Mouse (Mus musculus): ENCODE measurements around the gene Gas2l2. TPM values are rescaled to one million over a fixed set of nuclear protein-coding genes. Genes with fewer than 3 reads are reported as not detected.

Gas2l2 gene
- polyA plus RNA-seq, 1 experiment from 2014 or later, result 0.05 TPM

DNA sequence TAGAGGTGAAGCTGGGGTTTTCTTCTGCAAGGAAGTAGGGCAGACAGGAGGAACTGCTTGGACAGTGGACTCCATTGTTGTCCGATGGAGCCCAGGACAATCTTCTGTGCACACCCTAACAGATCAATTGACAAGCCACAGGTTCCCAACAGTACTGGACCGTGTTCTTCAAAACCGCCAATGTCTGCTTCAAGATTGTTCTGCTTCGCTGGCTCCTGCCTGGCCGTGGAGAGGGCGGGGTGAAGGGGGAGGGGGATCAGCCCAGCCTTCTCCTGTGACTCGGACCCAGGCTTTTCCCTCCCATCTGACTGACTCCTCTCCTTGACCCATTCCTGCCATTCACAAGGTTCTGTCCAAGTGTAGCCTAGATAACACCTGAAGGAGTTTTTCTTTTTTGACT lies 28.0 kb upstream of the Gas2l2 start:
- Histone ChIP-seq H3K27me3 (peaks cover 9% of the 10 kb centered on the region), H3K4me1 (peaks cover 25% of the 10 kb centered on the region), H3K9me3 (no peaks in the 10 kb centered on the region), H3K27ac (no peak overlapping the region), H3K36me3 (no peaks in the 10 kb centered on the region), H3K9ac (no peak overlapping the region), H3K4me2 (no peak overlapping the region), H3K4me3 (no peak overlapping the region)
- 59% methylated on average over 7 of the region's 7 CpGs for WGBS
- no peak for ATAC-seq (ENCODE audit: insufficient number of reproducible peaks, low FRiP score, low TSS enrichment, low read depth)

DNA sequence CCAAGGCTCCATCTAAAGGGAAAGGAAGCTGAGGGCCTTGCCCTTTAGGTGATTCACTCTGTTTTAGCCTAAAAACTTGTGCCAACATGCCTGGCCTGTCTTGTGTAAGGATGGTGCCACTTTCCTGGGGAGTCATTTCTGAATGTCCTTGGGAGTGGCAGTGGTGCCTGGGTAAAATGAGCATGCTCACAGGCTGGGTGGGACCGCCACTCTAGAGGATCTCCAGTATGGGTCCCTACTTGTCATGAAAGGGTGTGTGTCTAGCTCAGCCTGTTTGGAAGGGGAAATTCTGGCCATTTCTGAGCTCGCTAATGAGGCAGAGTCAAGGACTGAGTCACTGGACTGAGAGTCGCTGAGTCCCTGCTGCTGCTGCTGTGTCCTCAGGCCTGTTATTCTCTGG lies 26.4 kb upstream of the Gas2l2 start:
- Histone ChIP-seq H3K36me3 (no peaks in the 10 kb centered on the region), H3K9me3 (no peaks in the 10 kb centered on the region), H3K4me1 (peaks cover 23% of the 10 kb centered on the region), H3K4me3 (no peak overlapping the region), H3K4me2 (no peak overlapping the region), H3K27me3 (no peaks in the 10 kb centered on the region), H3K27ac (no peak overlapping the region), H3K9ac (no peak overlapping the region)
- 48% methylated on average over 3 of the region's 3 CpGs for WGBS
- ATAC-seq (ENCODE audit: insufficient number of reproducible peaks, low FRiP score, low TSS enrichment, low read depth), result no peak

- Histone ChIP-seq H3K27ac (peak overlapping the region; percentile 50; the same call in 1 of the 2 replicates), H3K36me3 (no peaks in the 10 kb centered on the region), H3K4me3 (no peak overlapping the region), H3K4me2 (no peak overlapping the region), H3K9ac (no peak overlapping the region), H3K27me3 (no peaks in the 10 kb centered on the region), H3K4me1 (peaks cover 23% of the 10 kb centered on the region), H3K9me3 (no peaks in the 10 kb centered on the region)
- WGBS, result 3% methylated on average over 4 of the region's 4 CpGs
- no peak for ATAC-seq (ENCODE audit: insufficient number of reproducible peaks, low FRiP score, low TSS enrichment, low read depth)
Observed at GRCm38 (mm10) chr11:83454548-83454947, 25.3 kb upstream of the Gas2l2 start.

DNA sequence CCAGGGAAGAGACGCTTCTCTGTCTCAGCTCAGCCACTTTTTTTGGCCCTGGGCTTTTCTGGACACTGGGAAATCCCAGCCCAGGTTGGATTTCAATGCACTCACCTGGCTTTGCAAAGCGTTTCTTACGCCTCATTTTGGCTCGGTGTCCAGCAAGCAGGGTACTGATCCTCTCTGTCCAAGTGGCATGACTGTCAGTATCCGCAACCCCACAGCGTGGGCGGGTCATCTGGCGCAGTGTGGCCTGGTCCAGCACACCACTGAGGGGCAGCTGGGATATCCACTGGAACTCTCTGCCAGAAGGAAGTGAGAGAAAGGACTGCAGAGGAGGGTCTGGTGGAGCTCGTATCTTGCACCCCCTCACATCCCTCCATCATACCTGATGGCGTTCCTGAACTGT lies 22.0 kb upstream of the Gas2l2 start:
- H3K4me2 ChIP-seq, result no peak overlapping the region
- no peak overlapping the region for H3K4me3 ChIP-seq
- no peak for ATAC-seq (ENCODE audit: insufficient number of reproducible peaks, low FRiP score, low TSS enrichment, low read depth)
- H3K27me3 ChIP-seq, result peaks cover 13% of the 10 kb centered on the region
- H3K27ac ChIP-seq, result no peak overlapping the region
- WGBS, result 88% methylated on average over 10 of the region's 10 CpGs
- no peaks in the 10 kb centered on the region for H3K36me3 ChIP-seq
- no peak overlapping the region for H3K9ac ChIP-seq
- peaks cover 33% of the 10 kb centered on the region for H3K4me1 ChIP-seq
- no peaks in the 10 kb centered on the region for H3K9me3 ChIP-seq

DNA sequence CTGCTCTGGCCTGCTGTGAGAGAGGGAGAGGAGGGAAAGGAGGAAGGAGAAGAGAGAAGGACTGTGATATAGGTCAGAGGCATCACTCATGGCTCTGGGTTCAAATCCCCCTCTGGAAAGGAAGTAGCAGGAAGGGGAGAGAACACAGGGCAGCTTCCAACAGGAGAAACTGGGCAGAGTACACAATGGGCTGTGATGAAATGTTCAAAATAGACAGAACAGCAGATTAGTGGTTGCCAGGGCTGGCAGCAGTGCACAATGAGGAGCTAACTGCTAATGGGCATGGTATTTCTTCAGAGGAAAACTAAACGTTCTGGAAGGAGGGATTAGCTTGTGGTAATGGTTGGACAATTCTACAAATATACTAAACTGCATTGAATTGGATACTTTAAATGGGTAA lies 21.3 kb upstream of the Gas2l2 start:
- Histone ChIP-seq H3K27ac (no peak overlapping the region), H3K4me2 (no peak overlapping the region), H3K36me3 (no peaks in the 10 kb centered on the region), H3K4me1 (peaks cover 28% of the 10 kb centered on the region), H3K27me3 (peaks cover 20% of the 10 kb centered on the region), H3K4me3 (no peak overlapping the region), H3K9me3 (no peaks in the 10 kb centered on the region), H3K9ac (no peak overlapping the region)
- 47% methylated on average over 1 of the region's 1 CpGs for WGBS
- no peak for ATAC-seq (ENCODE audit: insufficient number of reproducible peaks, low FRiP score, low TSS enrichment, low read depth)

GRCm38 (mm10) chr11:83449298-83449697 lies 20.0 kb upstream of the Gas2l2 start:
- Histone ChIP-seq H3K4me2 (no peak overlapping the region), H3K4me1 (peaks cover 22% of the 10 kb centered on the region), H3K4me3 (no peak overlapping the region), H3K9me3 (no peaks in the 10 kb centered on the region), H3K27ac (no peak overlapping the region), H3K36me3 (no peaks in the 10 kb centered on the region), H3K27me3 (peaks cover 32% of the 10 kb centered on the region), H3K9ac (no peak overlapping the region)
- ATAC-seq (ENCODE audit: insufficient number of reproducible peaks, low FRiP score, low TSS enrichment, low read depth), result no peak
- 26% methylated on average over 4 of the region's 4 CpGs for WGBS

DNA sequence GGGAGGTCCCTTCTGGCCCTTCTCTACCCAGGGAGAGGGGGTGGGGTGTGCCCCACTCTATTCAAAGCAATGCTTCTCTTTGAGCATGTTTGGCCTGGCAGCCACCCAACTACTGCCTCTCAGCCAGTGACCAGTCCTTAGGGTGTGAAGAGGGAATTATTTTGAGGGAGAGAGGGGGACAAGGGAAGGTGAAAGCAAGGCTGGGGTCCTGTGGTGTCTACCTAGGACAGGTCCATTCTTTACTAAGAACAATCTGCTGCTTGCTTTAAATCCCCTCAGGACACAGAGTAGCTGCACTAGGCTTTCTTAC lies 19.6 kb upstream of the Gas2l2 start:
- no peak for ATAC-seq (ENCODE audit: insufficient number of reproducible peaks, low FRiP score, low TSS enrichment, low read depth)
- Histone ChIP-seq H3K9ac (no peak overlapping the region), H3K27ac (0 out of 2 replicates have a peak overlapping the region, but pooled peaks have one; percentile 59), H3K4me3 (no peak overlapping the region), H3K36me3 (no peaks in the 10 kb centered on the region), H3K4me1 (peaks cover 20% of the 10 kb centered on the region), H3K9me3 (no peaks in the 10 kb centered on the region), H3K27me3 (peaks cover 37% of the 10 kb centered on the region), H3K4me2 (no peak overlapping the region)

DNA sequence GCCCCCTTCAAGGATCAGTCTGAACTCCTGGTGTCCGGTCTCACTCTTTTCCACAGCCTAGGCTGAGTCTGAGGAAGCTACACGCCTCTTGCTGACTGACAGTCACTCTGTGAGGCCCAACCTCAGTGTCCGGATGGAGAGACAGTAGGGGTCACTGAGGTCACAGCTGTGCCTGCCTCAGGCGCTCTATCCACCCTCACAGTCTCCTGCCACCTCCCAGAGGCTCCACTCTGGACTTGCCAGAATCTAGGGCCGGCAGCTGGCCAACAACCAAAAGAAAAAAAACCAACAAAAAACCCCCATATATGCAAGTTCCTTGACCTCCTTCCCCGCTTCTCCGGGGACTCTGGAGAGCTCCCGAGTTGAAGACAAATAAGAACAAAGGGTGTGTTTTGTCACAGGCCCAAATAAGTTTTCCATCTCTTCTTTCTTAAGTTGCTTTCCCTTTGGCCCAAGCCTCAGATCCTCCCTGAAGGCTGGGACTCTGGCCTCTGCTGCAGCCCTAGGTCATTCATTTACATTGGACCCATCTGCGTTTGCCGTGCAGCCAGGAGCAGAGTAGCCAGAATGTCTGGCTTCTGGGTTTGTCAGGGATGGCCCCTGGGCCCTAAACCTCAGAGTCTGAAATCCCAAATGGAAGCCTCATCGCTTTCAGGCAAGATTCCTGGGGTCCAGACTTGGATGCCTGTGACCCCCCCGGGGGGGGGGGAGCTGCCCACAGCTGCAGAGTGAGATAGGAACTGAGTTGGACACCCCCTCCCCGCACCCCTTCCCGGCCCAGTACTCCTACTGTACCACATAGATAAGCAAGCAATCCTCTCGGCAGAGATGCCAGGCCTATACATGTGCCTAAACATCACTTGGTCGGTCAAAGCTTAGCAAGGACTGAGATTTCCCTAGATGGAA lies 19.0 kb upstream of the Gas2l2 start:
- peaks cover 22% of the 10 kb centered on the region for H3K4me1 ChIP-seq
- no peaks in the 10 kb centered on the region for H3K36me3 ChIP-seq
- H3K9me3 ChIP-seq, result no peaks in the 10 kb centered on the region
- WGBS, result 47% methylated on average over 16 of the region's 16 CpGs
- no peak overlapping the region for H3K4me3 ChIP-seq
- ATAC-seq (ENCODE audit: insufficient number of reproducible peaks, low FRiP score, low TSS enrichment, low read depth), result no peak
- no peak overlapping the region for H3K4me2 ChIP-seq
- H3K27me3 ChIP-seq, result peaks cover 43% of the 10 kb centered on the region
- peak overlapping the region; percentile 59; the same call in 1 of the 2 replicates for H3K27ac ChIP-seq
- H3K9ac ChIP-seq, result no peak overlapping the region

GRCm38 (mm10) chr11:83447612-83448011 lies 18.4 kb upstream of the Gas2l2 start:
- Histone ChIP-seq H3K4me2 (no peak overlapping the region), H3K9me3 (no peaks in the 10 kb centered on the region), H3K27ac (no peak overlapping the region), H3K4me3 (no peak overlapping the region), H3K36me3 (no peaks in the 10 kb centered on the region), H3K27me3 (peaks cover 49% of the 10 kb centered on the region), H3K9ac (no peak overlapping the region), H3K4me1 (peaks cover 24% of the 10 kb centered on the region)
- 55% methylated on average over 10 of the region's 10 CpGs for WGBS
- no peak for ATAC-seq (ENCODE audit: insufficient number of reproducible peaks, low FRiP score, low TSS enrichment, low read depth)

DNA sequence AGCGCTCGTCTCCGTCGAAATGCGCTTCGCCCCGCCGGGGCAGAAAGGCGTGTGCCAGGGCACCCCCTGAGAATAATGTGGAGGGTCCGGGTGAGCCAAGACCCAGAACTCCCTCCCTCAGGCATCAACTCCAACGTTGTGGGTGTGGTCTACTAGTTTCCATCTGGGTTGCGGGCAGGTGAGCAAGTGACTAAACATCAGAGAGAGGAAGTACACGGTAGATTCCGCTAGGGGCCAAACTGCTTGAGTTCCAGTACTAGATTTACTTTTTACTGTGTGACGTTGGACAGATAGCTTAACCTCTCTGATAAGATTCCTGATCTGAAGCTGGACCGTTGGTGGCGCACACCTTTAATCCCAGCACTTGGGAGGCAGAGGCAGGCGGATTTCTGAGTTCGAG lies 15.7 kb upstream of the Gas2l2 start:
- no peak overlapping the region for H3K9ac ChIP-seq

DNA sequence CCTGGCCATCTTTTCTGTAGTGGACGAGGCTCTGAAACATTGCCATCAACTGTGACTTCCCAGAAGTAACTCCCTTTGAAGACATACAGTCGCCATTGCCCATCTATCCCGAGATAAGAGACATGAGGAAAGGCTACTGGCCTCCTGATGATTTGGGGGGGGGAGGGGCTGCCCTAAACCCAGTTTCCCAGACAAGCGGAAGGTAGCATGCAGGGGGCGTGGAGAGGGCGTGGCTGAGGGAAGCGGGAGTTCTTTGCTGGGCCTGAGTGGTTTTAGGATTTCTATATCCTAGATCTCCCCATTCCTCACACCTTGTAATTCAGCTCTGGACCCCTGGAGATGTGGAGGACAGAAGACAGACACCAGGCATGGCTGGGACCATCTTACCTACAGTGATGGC lies 14.6 kb upstream of the Gas2l2 start:
- Histone ChIP-seq H3K4me1 (peaks cover 29% of the 10 kb centered on the region), H3K27ac (no peak overlapping the region), H3K36me3 (no peaks in the 10 kb centered on the region), H3K9ac (no peak overlapping the region), H3K9me3 (no peaks in the 10 kb centered on the region), H3K27me3 (peaks cover 68% of the 10 kb centered on the region), H3K4me2 (no peak overlapping the region), H3K4me3 (no peak overlapping the region)
- WGBS, result 8% methylated on average over 7 of the region's 7 CpGs
- ATAC-seq (ENCODE audit: insufficient number of reproducible peaks, low FRiP score, low TSS enrichment, low read depth), result no peak

More for the DNA sequence above, 15.7 kb upstream of the Gas2l2 start:
- no peak for ATAC-seq (ENCODE audit: insufficient number of reproducible peaks, low FRiP score, low TSS enrichment, low read depth)
- 26% methylated on average over 19 of the region's 19 CpGs for WGBS
- Histone ChIP-seq H3K4me3 (peak overlapping the region; percentile 26), H3K36me3 (no peaks in the 10 kb centered on the region), H3K4me2 (peak overlapping the region; percentile 37), H3K4me1 (peaks cover 32% of the 10 kb centered on the region), H3K9me3 (no peaks in the 10 kb centered on the region), H3K27ac (no peak overlapping the region), H3K27me3 (peaks cover 67% of the 10 kb centered on the region)

DNA sequence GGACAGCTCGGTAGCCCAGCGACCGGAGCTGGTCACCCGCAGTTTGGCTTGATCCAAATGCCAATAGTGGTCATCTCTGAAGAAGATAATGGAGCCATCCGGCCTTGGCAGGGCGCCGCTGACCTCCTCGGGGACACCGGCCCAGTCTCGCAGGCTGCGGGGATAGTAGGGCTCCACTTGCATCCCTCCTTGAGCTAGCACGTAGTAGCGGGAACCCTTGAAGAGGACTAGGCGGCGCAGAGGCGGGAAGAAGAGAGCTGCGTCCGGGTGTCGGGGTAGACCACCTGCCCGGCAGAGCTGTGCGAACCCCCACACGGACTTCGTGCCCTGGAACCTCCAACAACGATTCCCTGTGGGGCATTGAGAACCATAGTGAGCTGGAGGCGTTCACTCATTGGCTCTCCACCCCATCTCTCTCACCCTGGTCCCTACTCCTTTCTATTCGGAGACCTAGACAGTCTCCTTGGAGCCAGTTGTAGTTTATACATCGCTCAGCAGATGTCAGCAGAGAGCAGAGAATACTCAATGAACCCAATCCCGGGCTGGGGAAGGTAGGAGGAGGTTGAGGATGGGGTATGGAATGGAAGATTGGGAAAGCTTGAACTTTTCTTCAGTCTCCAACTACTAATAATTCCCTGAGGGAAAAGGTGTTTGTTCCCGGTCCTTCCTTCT lies 13.5 kb upstream of the Gas2l2 start:
- H3K9ac ChIP-seq, result no peak overlapping the region
- WGBS, result 12% methylated on average over 29 of the region's 29 CpGs
- ATAC-seq (ENCODE audit: insufficient number of reproducible peaks, low FRiP score, low TSS enrichment, low read depth), result no peak

More for the DNA sequence above, 13.5 kb upstream of the Gas2l2 start:
- no peaks in the 10 kb centered on the region for H3K9me3 ChIP-seq
- no peaks in the 10 kb centered on the region for H3K36me3 ChIP-seq
- peaks cover 74% of the 10 kb centered on the region for H3K27me3 ChIP-seq
- H3K4me3 ChIP-seq, result no peak overlapping the region
- H3K27ac ChIP-seq, result no peak overlapping the region
- H3K4me2 ChIP-seq, result peak overlapping the region; percentile 42
- H3K4me1 ChIP-seq, result peaks cover 18% of the 10 kb centered on the region
